Mouse (Mus musculus) liver, adult 2 months (tissue): ENCODE measurements at regions not wholly inside any gene's neighbourhood (a gene's known extent, or its start where the extent isn't known, plus 50 kb on each side); places are given as distances from the start of the nearest gene placed in this dataset.
"Not testable (repeated sequence)": the region's sequence is repeated elsewhere in the genome, so short reads cannot be mapped to it uniquely, and the experiment has no call there.

ENCODE experiments used
- DNase-seq: peaks from one replicate; pipeline ENCODE4 v3.0.0-alpha.2; 2011; ENCODE audit warnings: low read depth, low spot score; ENCODE audit errors: extremely low read depth
- H3K27ac ChIP-seq: fragments of 200-500 bp; replicated peaks from 2 replicates; pipeline ENCODE4 v1.5.1; 2012; ENCODE audit warnings: low read depth, mild to moderate bottlenecking, control low read depth, inconsistent platforms, low read length; ENCODE audit not compliant: insufficient read depth
- H3K27me3 ChIP-seq: fragments of 200-500 bp; 2 replicates; pipeline ENCODE4 v1.6.1; 2012; ENCODE audit warnings: mild to moderate bottlenecking, moderate library complexity, low read length, inconsistent platforms; ENCODE audit not compliant: control insufficient read depth, insufficient read depth
- H3K36me3 ChIP-seq: fragments of 200-500 bp; 2 replicates; pipeline ENCODE4 v1.6.1; 2012; ENCODE audit warnings: low read length, inconsistent platforms; ENCODE audit not compliant: control insufficient read depth, insufficient read depth
- H3K4me1 ChIP-seq: fragments of 200-500 bp; 2 replicates; pipeline ENCODE4 v1.6.1; 2011; ENCODE audit warnings: low read length; ENCODE audit not compliant: control insufficient read depth, insufficient read depth
- H3K4me3 ChIP-seq: fragments of 200-500 bp; 2 replicates; pipeline ENCODE4 v1.5.1; 2011; ENCODE audit warnings: low read depth, mild to moderate bottlenecking, control low read depth, low read length, moderate library complexity; ENCODE audit not compliant: insufficient read depth
- H3K79me2 ChIP-seq: fragments of 200-500 bp; 2 replicates; pipeline ENCODE4 v1.6.1; 2012; ENCODE audit warnings: inconsistent platforms, mild to moderate bottlenecking, low read length, moderate library complexity; ENCODE audit not compliant: control insufficient read depth, insufficient read depth
- H3K9ac ChIP-seq: fragments of 200-500 bp; 2 replicates; pipeline ENCODE4 v1.6.1; 2012; ENCODE audit warnings: low read depth, mild to moderate bottlenecking, control low read depth, inconsistent platforms, low read length
- CTCF ChIP-seq: fragments of 200-500 bp; IDR thresholded peaks from 2 replicates; pipeline ENCODE4 v1.5.1; 2011; ENCODE audit warnings: low read depth, low read length, control low read depth
- WGBS: fragments of 180-500 bp; shearing (Covaris S2); methylation state at CpG from one replicate; pipeline ENCODE4 v1.1.7; 2018; 5-methylcytosine and 5-hydroxymethylcytosine counted together

- not testable (repeated sequence) for H3K4me1 ChIP-seq, H3K79me2 ChIP-seq, H3K36me3 ChIP-seq, H3K27me3 ChIP-seq, H3K27ac ChIP-seq, H3K9ac ChIP-seq
- H3K4me3 ChIP-seq, result peak overlapping the region; percentile 12; the same call in 1 of the 2 replicates
- WGBS, result 1% methylated on average over 14 of the region's 14 CpGs
- peak; percentile 84 for TF ChIP-seq CTCF
- DNase-seq, result peak; percentile 80
Observed at GRCm38 (mm10) chr10:86636953-86637376, 68.3 kb downstream of the Hsp90b1 start.

GRCm38 (mm10) chr10:86636515-86636914 lies 68.8 kb downstream of the Hsp90b1 start:
- not testable (repeated sequence) for H3K36me3 ChIP-seq, DNase-seq, H3K27ac ChIP-seq, H3K4me3 ChIP-seq, H3K4me1 ChIP-seq, H3K27me3 ChIP-seq, H3K79me2 ChIP-seq, H3K9ac ChIP-seq
- 27% methylated on average over 6 of the region's 6 CpGs for WGBS

GRCm38 (mm10) chr10:86626734-86627133 lies 78.6 kb downstream of the Hsp90b1 start:
- not testable (repeated sequence) for H3K36me3 ChIP-seq, DNase-seq, H3K79me2 ChIP-seq, H3K4me1 ChIP-seq, H3K4me3 ChIP-seq, H3K27ac ChIP-seq, H3K9ac ChIP-seq, H3K27me3 ChIP-seq

GRCm38 (mm10) chr10:86617958-86618664 lies 87.2 kb downstream of the Hsp90b1 start:
- not testable (repeated sequence) for H3K27ac ChIP-seq, H3K36me3 ChIP-seq, H3K9ac ChIP-seq, DNase-seq, H3K4me3 ChIP-seq, H3K79me2 ChIP-seq, H3K4me1 ChIP-seq, H3K27me3 ChIP-seq
- WGBS, result 80% methylated on average over 6 of the region's 6 CpGs

GRCm38 (mm10) chr10:86612341-86612740 lies 93.0 kb downstream of the Hsp90b1 start:
- H3K9ac ChIP-seq, H3K4me1 ChIP-seq, H3K27ac ChIP-seq, H3K4me3 ChIP-seq, H3K27me3 ChIP-seq, DNase-seq, H3K36me3 ChIP-seq, H3K79me2 ChIP-seq: not testable (repeated sequence)
- 24% methylated on average over 1 of the region's 1 CpGs for WGBS

- not testable (repeated sequence) for H3K27ac ChIP-seq, H3K79me2 ChIP-seq, H3K4me3 ChIP-seq, DNase-seq, H3K9ac ChIP-seq, H3K36me3 ChIP-seq, H3K27me3 ChIP-seq, H3K4me1 ChIP-seq
- 62% methylated on average over 2 of the region's 2 CpGs for WGBS
Observed at GRCm38 (mm10) chr10:86610027-86610426, 95.3 kb downstream of the Hsp90b1 start.

- not testable (repeated sequence) for H3K79me2 ChIP-seq, DNase-seq, H3K9ac ChIP-seq, H3K36me3 ChIP-seq, H3K27ac ChIP-seq, H3K27me3 ChIP-seq, H3K4me3 ChIP-seq, H3K4me1 ChIP-seq
- 39% methylated on average over 7 of the region's 7 CpGs for WGBS
Observed at GRCm38 (mm10) chr10:86600843-86601242, 102.1 kb upstream of the Syn3 start.

- H3K4me1 ChIP-seq, H3K4me3 ChIP-seq, H3K9ac ChIP-seq, H3K27ac ChIP-seq, H3K27me3 ChIP-seq, H3K36me3 ChIP-seq, H3K79me2 ChIP-seq, DNase-seq: not testable (repeated sequence)
- 90% methylated on average over 7 of the region's 7 CpGs for WGBS
Observed at GRCm38 (mm10) chr10:86599991-86600390, 101.3 kb upstream of the Syn3 start.

GRCm38 (mm10) chr10:86590211-86590610 lies 91.5 kb upstream of the Syn3 start:
- H3K4me1 ChIP-seq, H3K79me2 ChIP-seq, H3K27ac ChIP-seq, H3K36me3 ChIP-seq, H3K4me3 ChIP-seq, H3K27me3 ChIP-seq, DNase-seq, H3K9ac ChIP-seq: not testable (repeated sequence)
- WGBS, result 71% methylated on average over 2 of the region's 2 CpGs
